In the genomic region with DNA sequence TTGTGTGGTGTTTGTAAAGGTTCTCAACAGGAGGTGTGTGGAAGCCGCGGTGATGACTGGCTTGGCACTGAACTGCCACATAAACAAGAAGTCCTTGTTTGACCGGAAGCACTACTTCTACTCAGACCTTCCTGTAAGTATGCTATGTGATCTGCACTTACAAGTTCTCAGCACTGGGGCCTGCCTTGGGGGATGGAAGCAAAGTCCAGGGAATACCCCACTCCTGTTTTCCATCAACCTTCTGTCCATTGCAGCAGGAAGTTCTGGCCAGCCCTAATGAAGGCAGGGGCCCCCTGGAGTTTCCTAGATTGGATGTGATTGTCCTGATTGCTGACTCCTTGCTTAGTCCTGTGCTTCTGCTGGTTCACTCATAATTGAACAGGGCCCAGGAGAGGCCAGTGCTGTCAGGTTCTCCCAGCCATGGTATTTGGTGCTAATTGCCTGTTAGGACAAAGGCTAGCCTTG, we compare ENCODE assay signal across 9 mouse cellular contexts. TPM values are rescaled to one million over a fixed set of nuclear protein-coding genes. Genes with fewer than 3 reads are reported as not detected.
DNase-seq lines count a peak whose midpoint lies in the region; ATAC-seq and TF ChIP-seq lines count a peak whose summit lies in the region.
"Had no signal": no experiment of that assay in that cellular context is flagged by ENCODE, and none has a peak within 500 bp of the region (broad histone marks: within the 10 kb centered on the region; RNA-seq: fewer than 3 reads in every experiment).

No protein-coding gene starts in this region.

- H3K27ac ChIP-seq in lung, postnatal 0 days (ENCODE audit: low read length), result no peak overlapping the region
- no peak overlapping the region for H3K27ac ChIP-seq in forebrain, embryonic 13.5 days
- H3K27ac ChIP-seq in neural tube, embryonic 13.5 days (replicated peaks), result peak overlapping the region; percentile 42; the same call in 1 of the 2 replicates

- peak; percentile 46; the same call in 1 of the 2 replicates for ATAC-seq in lung, postnatal 0 days
- ATAC-seq in forebrain, embryonic 13.5 days, result peak; percentile 73; the same call in 1 of the 2 replicates
- peak; percentile 36; the same call in 1 of the 2 replicates for ATAC-seq in neural tube, embryonic 13.5 days (ENCODE audit: low read depth)
- ATAC-seq: Patski had no signal

- H3K4me3 ChIP-seq in lung, postnatal 0 days (ENCODE audit: low read depth, low read length), result no peak overlapping the region
- H3K4me3 ChIP-seq in forebrain, embryonic 13.5 days, result no peak overlapping the region
- no peak overlapping the region for H3K4me3 ChIP-seq in neural tube, embryonic 13.5 days

- no peaks in the 10 kb centered on the region for H3K36me3 ChIP-seq in lung, postnatal 0 days (ENCODE audit: insufficient read depth, low read length)
- H3K36me3 ChIP-seq in forebrain, embryonic 13.5 days (ENCODE audit: poor library complexity, severe bottlenecking), result no peaks in the 10 kb centered on the region
- H3K36me3 ChIP-seq in neural tube, embryonic 13.5 days, result no peaks in the 10 kb centered on the region

- no peak for TF ChIP-seq CTCF in lung, postnatal 0 days (IDR thresholded peaks at IDR 0.05)

- no peaks in the 10 kb centered on the region; the same call in 1 of the 2 replicates for H3K4me1 ChIP-seq in lung, postnatal 0 days (ENCODE audit: insufficient read depth, low read depth, low read length)
- peaks cover 30% of the 10 kb centered on the region for H3K4me1 ChIP-seq in forebrain, embryonic 13.5 days
- H3K4me1 ChIP-seq in neural tube, embryonic 13.5 days (replicated peaks), result peaks cover 42% of the 10 kb centered on the region

- H3K27me3 ChIP-seq in lung, postnatal 0 days (replicated peaks; ENCODE audit: insufficient read depth, low read length), result no peaks in the 10 kb centered on the region
- H3K27me3 ChIP-seq in forebrain, embryonic 13.5 days, result 0 out of 2 replicates have a peak, but pooled peaks cover 3% of the 10 kb centered on the region
- no peaks in the 10 kb centered on the region for H3K27me3 ChIP-seq in neural tube, embryonic 13.5 days
- H3K27me3 ChIP-seq: Patski had no signal

- H3K9ac ChIP-seq in lung, postnatal 0 days (replicated peaks; ENCODE audit: low read depth), result no peak overlapping the region
- no peak overlapping the region for H3K9ac ChIP-seq in forebrain, embryonic 13.5 days
- H3K9ac ChIP-seq in neural tube, embryonic 13.5 days, result no peak overlapping the region

- no peaks in the 10 kb centered on the region for H3K9me3 ChIP-seq in lung, postnatal 0 days (ENCODE audit: low read length)
- no peaks in the 10 kb centered on the region for H3K9me3 ChIP-seq in forebrain, embryonic 13.5 days (replicated peaks)
- H3K9me3 ChIP-seq in neural tube, embryonic 13.5 days, result no peaks in the 10 kb centered on the region

- 28% methylated on average over 3 of the region's 3 CpGs for WGBS in lung, postnatal 0 days
- WGBS in forebrain, embryonic 13.5 days, result 35% methylated on average over 3 of the region's 3 CpGs
- WGBS in neural tube, embryonic 13.5 days, result 58% methylated on average over 3 of the region's 3 CpGs

- peak; percentile 34 for DNase-seq in lung, postnatal 0 days (ENCODE audit: low spot score)
- DNase-seq in lung, postnatal 14 days, result no peak
- peak; percentile 38 to 40 for DNase-seq in cerebellum, postnatal 14 days
- no peak for DNase-seq in frontal cortex, postnatal 10 days (ENCODE audit: low spot score in 2 of 2)
- no peak for DNase-seq in kidney, adult 11 months
- DNase-seq: thymus, adult 2 months had no signal

- H3K4me2 ChIP-seq in lung, postnatal 0 days (replicated peaks; ENCODE audit: low read depth, low read length), result no peak overlapping the region
- H3K4me2 ChIP-seq in forebrain, embryonic 13.5 days, result no peak overlapping the region
- no peak overlapping the region for H3K4me2 ChIP-seq in neural tube, embryonic 13.5 days

- no peak for TF ChIP-seq EP300 in lung, postnatal 0 days (IDR thresholded peaks at IDR 0.05)

RNA-seq across cellular contexts. Expression of a gene that starts 28.0 kb away (rescaled TPM):
- 9.2 and 9.3 TPM in 2 replicates for polyA plus RNA-seq in lung, postnatal 0 days (2015; fragmentation: Nextera tagmentation; extraction: Ambion mirVana)
- 20.4 and 23.0 TPM in 2 replicates for polyA plus RNA-seq in forebrain, embryonic 13.5 days (2015; fragmentation: Nextera tagmentation; extraction: Ambion mirVana)
- polyA plus RNA-seq in neural tube, embryonic 13.5 days (2015; fragmentation: Nextera tagmentation; extraction: Ambion mirVana), result 18.4 and 19.9 TPM in 2 replicates

Comparison
In these comparisons a context has a peak if more than half of its experiments do, and no peak if none do; other contexts are left out.
1. DNase-seq: peak in lung, postnatal 0 days (single experiment) and cerebellum, postnatal 14 days (2 of 2); none in lung, postnatal 14 days (single experiment), frontal cortex, postnatal 10 days (0 of 2) and kidney, adult 11 months (single experiment).
2. Peak in every context shown above with its lines, with median percentiles within 50 percentile points of each other: ATAC-seq.